Mouse (Mus musculus): ENCODE measurements at regions not wholly inside any gene's neighbourhood (a gene's known extent, or its start where the extent isn't known, plus 50 kb on each side); places are given as distances from the start of the nearest gene placed in this dataset.
A peak's percentile ranks its signal among the peaks of the same experiment; 100 is the strongest.

DNA sequence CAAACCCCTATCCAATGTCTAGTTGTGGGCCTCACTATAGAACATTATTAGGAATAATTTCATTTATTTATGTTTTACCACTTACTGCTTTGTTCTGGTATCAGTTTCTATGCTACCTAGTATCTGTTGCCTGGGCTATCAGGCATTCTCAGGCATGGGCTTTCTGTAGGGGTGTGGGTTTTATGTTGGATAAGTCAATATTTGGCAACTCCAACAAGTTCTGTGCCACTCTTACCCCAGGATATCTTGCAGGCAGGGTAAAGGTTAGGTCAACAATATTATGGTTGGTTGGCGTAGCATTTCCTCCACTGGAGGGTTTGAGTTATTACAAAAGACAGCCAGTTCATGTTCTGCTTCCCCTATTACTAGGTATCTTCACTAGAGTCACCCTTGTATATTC, 65.8 kb downstream of the Smim10l1 start:
- no peak for ATAC-seq (replicated peaks; ENCODE audit: poor library complexity, severe bottlenecking)

DNA sequence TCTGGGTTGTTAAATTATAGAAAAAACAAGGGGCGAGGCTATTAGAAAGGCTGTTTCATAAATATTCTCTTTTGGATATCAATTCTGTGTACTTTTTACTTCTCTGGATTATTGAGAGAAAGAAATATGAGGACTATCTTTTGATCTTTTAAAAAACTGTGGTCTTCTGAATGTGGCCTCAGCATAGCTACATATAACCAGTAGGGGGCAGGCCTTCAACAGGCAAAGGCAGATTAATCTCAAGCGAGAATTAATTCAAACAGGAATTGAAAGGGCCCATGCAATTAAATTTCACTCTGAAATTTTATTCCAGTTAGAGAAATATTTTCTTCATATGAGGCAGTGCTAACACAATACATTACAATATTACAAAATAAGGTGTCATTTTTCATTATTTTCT, 66.6 kb downstream of the Smim10l1 start:
- ATAC-seq (replicated peaks; ENCODE audit: poor library complexity, severe bottlenecking): no peak

- peak; percentile 53; the same call in 1 of the 2 replicates for ATAC-seq (replicated peaks; ENCODE audit: poor library complexity, severe bottlenecking)
Observed at GRCm38 (mm10) chr6:133206173-133206572, 85.8 kb upstream of the 5530400C23Rik start.

All from granulocyte monocyte progenitor cell, adult 5-6 weeks (primary cell).